Mouse (Mus musculus) natural killer cell, adult 2 months (primary cell): Measurements from ENCODE around the gene Ifna2.

ENCODE experiments used
- DNase-seq, 2 experiments: peaks; one replicate each; pipeline ENCODE4 v3.0.0; 2022; ENCODE audit warnings: low spot score in 2 of 2

The Ifna2 gene

DNA sequence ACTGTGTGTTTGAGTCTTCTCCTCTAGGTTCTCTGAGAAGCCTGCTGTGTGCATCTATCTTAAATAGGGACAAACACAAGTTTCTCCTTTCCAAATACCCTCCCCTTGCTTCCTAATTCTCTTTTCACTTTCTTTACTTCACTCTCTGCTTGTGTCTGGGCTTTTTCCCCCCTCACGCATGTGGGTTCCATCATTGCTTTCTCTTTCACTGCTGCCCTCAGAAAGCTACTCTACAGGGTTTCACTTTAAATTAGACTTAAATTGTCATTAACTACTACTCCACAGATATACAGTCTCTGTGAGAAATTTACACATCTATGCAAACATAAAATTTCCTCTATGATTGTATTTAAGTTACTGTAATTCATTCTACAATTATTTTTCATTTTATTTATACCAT, at the start of gene Ifna2:
Gene Ifna2 (minus strand): TSS at position 101 of the 400 bp plus-strand sequence.
- no peak for DNase-seq

DNA sequence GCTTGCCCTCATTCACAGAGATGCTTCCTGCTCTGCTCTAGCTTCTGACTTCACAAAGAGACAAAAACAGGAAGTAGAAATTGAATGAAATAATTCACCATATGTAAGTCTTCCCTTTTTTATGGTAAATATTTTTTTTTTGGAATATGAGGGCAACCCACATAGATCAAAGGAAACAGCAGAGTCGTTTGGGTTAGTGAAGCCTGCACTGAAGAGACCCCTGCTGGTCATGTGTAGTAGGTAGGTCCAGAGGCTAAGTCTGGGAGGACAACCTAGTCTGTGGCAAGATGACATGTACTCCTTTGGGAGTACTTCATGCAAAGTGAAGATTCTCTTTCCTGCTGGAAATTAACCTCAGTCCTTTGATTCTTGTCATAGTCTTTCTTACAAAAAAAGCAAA, 43.6 kb upstream of the Ifna2 start:
- peak in 1 of 2 experiments; percentile 36 for DNase-seq

DNA sequence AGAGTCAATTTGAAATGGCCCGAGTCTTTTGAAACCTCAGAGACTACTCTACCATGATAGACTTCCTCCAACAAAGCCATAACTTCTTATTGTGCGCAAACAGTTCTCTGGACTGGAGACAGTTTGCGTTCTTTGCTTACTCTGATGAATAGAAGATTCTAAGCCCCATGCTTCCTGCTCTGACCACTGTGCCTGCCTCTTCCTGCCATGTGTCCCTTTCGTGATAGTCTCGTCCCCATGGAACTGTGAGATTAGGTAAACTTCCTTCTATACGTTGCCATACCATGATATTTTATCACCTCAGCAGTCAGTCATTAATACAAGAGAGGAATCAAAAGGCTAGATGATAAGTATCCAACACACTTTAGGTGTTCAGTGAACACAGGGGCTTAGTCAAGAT, 43.0 kb upstream of the Ifna2 start:
- DNase-seq, result no peak

DNA sequence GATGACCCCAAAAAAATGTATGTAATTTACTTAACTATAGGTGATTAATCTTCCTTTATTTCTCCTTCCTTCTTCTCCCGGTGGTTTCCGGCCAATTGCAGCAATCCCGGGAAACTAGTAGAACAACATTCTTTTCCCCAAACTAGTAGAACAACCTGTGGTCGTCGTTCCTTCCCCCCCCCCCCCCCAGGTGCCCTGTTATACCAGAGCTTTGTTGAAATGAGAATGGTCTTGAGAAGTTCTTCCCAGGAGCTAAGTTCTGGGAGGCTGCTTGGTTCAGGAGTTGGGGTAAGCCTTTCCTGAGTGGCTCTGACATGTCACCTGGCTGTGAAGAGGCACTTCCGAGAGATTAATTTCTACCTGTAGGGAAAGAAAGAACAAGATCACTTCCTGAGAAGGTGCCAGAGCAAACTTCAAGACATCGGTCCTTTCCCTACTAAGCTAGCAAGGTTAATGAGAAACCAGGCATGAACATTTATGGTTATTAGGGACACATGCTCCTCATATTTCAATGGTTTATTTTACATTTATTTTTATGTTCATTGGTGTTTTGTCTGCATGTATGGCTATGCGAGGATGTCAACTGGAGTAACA, 39.9 kb upstream of the Ifna2 start:
- DNase-seq, result no peak

DNA sequence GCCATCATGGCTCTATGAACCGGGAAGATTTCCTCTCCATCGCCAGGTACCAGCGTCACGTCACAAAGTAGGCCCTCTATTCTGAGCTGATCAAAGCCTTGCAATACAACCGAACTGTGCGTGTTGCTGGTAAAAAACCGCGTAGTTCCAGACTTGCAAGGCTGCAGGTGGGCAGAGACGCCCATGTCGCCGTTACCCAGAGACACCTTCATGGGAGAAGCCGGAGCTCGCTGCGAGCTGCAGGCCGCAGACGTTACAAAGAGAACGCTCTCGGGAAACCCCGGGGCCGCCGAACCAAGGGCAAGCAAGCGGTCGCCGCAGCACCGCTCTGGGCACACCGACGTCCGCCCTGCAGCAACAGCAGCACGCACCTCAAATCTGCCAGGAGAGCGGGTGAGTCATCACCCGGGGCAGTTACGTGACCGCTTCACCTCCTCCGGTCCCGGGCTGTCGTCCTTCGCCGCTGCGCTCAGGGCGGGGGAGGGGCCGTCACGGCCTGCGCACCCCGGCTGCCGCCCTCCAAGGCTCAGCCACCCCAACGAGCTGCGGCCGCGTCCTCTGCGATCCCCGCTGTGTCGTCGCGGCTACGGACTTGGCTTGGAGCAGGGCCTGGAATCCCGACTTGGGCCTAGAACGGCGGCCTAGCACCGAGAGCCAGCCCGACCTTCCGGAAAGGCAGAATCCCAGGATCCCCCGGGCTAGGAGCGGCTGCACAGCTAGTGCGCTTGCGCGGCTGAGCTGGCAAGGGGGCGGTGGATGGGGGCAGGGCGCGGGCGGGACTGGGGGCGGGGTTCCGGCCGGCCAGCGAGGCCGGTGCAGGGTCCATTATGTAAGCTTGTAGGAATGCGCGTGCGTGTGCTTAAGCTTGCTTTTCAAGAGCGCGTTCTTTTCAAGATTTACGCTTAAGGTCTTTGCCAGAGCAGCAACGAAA, 38.3 kb upstream of the Ifna2 start, which contains the start of the genes Gm26566 and Klhl9:
Gene Gm26566 (plus strand): TSS at position 15 of the 931 bp plus-strand sequence.
Gene Klhl9 (minus strand): TSS at position 675 of the 931 bp plus-strand sequence.
- DNase-seq, result peak; percentile 85 to 86

DNA sequence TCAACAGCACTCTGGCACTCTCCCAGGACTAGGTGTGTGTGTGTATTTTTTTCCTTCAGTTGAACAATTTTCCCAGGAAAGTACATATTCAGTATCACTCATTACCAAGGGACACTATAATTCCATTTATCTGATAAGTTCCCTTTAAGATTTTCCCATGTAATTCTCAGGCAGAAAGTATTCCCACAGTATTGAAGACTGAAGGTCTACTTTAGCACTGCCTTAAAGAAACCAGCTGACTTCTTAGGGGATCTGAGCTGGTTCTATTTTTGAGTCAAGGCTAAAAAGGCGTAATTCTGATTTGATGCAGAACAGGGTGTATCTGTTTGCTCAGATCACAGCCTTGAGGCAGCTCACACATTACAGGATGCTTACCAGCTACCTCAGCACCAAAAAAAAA, 35.0 kb upstream of the Ifna2 start:
- no peak for DNase-seq

DNA sequence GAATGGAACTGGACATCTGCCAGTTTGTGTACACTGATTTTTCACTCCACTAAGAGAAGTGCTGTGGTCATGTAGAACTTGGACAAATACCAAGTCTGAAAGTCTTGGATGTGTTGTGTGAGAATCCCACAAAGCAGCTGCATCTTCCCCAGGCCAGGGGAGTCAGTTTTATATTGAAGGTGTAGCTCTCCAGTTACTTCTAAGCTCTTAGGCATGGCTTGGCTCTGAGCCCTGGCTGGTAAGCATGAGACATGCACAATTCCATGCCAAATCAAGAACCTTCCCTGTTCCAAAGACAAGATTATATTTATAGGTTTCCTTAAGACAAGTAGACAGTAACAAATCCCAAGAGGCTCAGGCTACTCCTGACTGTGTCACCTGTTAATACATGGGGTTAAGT, 31.3 kb upstream of the Ifna2 start:
- DNase-seq, result no peak

DNA sequence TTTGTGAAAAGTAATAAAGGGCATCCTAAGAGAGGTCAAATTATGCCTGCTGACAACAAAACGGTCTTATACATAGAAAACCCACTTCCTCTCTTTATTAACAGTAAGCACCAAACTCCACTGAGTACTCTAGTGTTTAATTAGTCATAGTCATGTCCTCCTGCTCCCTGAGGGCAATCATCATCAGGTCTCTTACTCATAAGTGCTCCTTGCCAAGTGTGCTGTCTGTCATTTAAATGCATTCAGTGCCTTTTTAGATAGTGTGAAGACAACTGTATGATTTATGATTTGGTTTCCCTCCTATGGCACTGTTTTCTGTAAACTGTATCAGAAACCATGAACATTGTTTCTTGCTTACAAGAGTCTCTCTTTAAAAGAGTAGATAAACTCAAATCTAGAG, 30.6 kb upstream of the Ifna2 start:
- DNase-seq, result no peak

DNA sequence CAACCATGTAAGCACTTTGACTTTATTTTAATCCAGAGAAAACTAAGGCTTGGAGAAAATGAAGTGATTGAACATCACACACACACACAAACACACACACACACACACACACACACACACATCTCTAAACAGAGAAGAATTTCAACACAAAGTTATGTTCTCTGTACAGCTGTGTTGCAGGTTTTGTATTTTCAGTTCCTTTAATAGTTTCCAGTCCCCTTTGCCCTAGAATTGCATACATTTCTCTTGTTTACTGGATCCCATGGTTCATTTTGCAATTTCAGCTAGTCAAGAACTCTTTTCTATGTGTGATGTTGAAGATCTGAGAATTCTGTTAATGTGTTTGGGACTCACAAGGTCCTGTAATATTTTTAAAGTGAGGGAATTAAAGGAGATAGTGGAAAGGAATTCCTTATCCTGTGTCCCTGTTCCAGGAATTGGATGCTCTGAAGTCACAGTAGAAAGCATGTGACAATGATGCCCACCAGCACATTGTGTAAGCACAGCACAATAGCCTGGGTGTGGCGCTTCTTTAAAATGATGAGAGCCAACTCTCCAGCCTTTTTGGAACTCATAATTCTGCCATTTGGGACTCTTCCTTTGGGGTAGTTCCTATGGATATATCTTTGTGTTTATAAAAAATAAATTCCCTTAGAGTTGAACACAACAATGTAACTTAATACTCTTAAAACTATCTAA, 23.6 kb upstream of the Ifna2 start:
- no peak for DNase-seq

DNA sequence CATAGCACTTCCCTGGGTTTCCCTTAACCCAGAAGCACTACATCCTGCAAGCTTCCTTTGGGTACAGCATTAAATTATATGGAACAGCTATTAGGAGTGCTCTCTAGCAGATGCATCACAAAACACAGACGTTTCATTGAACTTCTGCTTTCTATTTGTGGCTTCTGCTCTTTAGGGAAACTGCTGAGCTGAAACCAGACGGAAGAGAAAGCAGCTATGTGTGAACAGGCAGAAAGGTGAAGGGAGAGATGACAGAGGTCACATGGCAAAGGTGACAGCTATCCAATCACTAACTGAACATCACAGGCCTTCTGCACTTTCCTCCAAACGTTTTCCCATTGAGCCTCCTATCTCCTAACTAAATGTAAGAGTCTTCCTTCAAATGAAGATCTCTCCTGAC, 22.2 kb upstream of the Ifna2 start:
- DNase-seq, result peak in 1 of 2 experiments; percentile 35

DNA sequence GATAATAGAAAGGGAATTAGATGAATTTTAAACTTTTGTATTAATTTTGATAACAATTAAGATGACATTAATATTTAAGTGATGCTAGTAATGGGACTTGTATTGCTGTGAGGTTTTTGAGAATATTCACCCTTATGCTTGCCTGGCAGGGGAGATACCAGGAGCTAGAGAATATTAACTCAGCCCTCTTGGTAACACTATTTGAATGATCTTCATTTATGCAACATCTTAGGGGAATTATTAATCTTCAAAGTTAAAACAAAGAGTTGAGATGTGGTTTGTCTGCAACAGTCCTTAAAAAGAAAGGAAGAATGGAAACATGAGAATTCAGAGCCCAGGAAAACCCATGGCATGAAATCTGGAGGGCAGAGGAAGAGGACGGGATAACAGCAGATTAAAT, 15.6 kb upstream of the Ifna2 start:
- no peak for DNase-seq

DNA sequence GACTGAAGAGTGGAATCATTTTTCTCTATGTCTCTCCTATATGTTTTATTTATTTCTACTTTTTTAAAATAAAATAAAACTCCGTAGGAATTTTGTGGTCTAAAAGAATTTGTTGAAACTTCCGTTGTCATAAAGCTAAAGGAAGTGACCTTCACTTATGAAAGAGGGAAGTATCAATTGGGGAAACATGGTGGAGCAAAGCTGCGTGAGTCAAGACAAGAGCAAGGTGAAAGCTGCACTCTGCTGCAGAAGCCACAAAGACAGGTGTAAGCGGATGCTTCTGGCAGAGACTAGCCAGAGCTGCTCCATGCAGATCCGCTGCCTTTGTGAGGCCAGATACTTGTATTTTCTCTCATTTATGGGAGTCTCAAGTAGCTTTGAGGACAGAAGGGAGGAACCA, 15.1 kb upstream of the Ifna2 start:
- no peak for DNase-seq

DNA sequence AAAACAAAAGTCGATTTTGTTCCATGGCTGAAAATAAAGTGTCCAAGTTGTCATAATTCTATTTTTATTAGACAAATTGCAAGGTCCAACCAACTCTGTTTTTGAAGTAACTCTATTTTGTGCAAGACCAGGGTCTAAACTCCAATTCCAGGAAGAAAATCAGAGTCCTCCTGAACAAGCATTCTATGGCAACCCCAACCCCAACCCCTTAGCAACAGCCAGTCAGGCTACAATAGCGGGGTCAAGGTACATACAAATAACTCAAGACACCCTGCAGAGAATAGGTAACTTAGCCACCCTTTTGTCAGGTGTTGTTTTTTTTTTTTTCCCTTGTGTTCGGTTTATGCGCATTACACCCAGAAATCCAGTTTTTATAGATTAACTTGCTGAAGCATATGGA, 14.0 kb upstream of the Ifna2 start:
- no peak for DNase-seq

DNA sequence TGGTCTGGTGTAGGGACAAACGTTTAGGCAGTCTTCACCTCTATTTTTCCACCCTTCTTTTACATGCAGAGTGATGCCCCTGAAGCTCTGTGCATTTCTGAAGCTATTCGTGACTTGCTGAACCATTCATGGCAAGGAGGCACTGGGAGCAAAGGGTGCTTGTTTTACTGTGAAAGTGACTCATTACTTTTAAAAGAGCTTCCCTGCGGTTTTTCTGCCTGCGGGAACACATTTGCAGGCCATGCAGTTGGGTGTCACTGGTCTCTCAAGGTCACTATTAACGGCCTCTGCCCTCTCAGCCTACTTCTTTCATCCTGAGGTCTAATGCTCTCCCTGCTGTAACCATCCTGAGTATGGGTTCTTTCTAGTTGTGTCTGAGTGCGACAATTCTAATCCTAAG, 13.4 kb upstream of the Ifna2 start:
- DNase-seq, result no peak

DNA sequence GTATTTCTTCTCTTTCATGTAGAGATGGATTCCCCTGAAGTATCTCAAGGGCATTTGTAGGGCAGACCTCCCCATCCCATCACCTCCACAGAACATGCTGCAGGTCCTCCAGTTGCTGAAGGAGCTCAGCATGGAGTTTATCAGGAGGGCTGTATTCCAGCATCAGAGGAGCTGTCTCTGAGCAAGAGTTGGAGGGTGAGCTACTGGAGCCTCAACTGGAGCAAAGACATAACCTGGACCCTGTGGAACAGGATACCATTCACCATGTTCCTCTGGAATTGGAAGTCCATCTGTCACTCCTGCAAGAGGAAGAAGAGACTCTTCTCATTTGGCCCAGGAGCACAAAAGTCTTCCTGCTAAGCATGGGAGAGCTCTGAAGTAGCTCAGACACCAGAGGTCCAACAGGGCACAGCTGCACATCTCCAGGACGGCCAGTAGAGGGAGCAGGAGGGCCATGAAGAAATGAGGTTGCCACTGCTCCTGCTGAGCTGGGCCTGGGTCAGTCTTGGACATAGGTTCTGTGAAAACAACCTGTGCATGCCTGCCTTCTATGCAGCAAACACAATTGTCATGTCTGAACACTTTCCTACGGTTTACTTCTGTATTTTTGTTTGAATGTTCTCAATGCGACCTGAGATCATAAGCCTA, 12.6 kb upstream of the Ifna2 start:
- DNase-seq, result peak; percentile 66 to 76

DNA sequence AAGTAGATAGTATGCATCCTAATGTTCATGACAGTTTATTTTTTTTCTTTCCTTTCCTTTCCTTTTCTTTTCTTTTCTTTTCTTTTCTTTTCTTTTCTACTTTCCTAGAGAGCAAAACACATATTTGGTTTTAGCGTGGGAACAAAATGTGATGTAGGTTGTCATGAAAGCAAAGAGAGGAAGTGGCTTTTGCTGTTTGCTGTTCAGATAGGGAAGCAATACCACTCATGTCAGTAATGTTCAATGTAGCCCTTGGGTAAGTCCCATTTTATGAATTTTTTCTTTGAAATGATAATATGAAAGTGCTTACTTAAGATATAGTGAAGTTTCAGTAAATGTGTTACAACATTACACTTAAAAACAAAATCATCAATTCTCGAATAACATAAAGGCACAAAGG, 9.7 kb upstream of the Ifna2 start:
- DNase-seq, result no peak

DNA sequence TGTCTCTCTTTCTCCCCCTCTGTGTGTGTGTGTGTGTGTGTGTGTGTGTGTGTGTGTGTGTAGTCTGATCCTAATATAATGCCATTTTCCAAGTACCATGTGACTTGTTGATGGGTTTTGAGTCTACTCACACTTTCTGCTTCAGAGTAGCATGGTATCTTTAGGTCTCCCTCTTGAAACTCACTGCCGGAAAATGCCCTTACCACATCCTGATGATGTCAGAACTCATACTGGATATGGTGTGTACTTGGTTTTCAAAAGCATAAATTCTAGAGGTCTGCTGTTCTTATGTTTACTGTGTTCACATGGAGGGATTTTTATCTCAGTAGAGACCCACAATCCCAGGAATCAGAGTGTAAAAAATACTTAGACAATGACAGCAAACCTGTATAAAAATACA, 8.8 kb upstream of the Ifna2 start:
- peak in 1 of 2 experiments; percentile 9 for DNase-seq

DNA sequence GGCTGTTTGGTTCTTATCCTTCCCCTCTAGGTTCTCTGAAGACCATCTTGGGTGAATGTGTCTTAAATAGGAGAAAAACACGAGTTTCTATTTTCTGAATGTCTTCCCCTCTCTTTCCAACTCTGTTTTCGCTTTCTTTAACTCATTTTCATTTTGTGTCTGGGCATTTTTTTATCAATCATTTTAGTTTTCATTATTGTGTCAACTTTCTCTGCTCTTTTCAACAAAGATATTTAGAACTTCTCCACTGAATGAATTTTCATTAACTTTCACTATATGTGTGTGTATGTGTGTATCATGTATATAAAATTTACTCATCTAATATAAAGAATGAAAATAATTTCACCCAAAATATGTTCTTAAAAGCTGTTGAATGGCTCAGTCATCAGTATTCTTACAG, 7.5 kb upstream of the Ifna2 start, which contains the start of gene Ifnab:
Gene Ifnab (minus strand): TSS at position 101 of the 400 bp plus-strand sequence.
- no peak for DNase-seq

DNA sequence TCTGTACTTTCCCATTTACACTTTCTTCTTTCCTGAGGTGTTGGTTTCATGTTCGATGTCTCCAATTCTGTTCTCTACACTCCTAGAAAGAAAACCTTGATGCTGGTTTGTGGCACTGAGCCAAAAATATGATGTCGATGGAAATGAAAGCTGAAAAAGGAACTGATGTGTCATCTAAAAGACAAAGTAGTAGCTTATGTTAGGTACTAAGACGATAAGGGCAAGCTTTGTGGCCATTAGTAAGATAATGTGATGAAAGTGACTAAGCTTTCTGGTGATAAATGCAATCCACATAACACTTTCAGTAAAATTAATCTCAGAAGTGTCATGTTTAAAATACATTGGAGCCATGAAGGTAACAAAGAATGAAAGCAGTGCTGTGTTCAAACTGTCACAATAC, 2.4 kb downstream of the Ifna2 start:
- DNase-seq, result no peak

DNA sequence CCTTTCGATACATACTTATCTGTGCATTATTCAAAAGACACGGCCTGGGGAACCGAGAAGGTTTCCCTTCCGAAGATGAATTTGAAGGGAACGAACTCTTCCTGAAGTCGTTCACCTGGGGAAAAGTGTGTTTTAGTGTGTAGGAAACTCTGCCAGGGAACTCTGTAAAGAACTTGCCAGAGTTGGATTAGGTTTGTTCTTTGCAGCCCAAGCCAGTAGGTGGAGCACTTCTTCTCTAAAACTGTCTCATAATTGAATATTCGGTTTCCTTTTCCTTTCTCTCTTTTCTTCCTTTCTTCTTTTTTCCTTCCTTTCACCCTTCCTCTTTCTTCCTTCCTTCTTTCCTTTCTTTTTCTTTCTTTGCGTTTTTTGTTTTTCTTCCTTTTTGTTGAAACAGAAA, 3.4 kb downstream of the Ifna2 start:
- DNase-seq, result no peak

DNA sequence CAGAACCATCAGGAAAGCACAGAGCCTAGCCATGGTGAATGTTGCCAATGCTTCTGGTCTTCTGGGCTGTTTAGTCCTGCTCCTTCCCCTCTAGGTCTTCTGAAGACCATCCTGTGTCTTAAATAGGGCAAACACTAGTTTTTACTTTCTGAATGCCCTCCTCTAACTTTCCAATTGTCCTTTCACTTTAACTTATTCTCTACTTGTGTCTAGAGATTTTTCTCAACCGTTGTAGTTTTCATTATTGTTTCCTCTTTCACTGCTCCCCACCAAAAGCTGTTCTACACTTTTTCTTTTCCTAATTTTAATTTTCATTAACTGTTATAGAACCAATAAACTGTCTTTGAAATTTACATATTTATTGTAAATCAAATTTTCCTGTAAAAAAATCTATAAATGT, 6.9 kb downstream of the Ifna2 start, which contains the start of gene Ifna16:
Gene Ifna16 (minus strand): TSS at position 101 of the 400 bp plus-strand sequence.
- DNase-seq, result no peak

DNA sequence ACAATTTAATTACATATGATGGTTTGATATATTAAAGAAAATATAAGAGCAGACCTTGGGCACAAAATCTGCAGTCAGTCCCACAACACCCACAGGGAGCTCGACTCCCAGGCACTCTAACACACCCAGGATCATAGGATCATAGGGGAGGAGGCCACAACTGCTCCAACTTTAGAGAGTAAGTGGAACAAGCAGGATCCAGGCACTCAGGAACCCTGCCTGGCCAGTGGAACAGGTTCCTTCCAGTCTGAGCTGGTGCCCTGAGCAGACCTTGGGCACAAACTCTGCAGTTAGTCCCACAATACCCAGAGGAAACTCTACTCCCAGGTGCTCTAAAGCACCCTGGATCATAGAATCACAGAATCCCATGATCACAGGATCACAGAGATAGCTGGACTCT, 28.3 kb downstream of the Ifna2 start:
- no peak for DNase-seq
